Mouse (Mus musculus) heart, adult 18-20 months (tissue): ENCODE measurements around the gene Fat1. TPM values are rescaled to one million over a fixed set of nuclear protein-coding genes. Genes with fewer than 3 reads are reported as not detected.

Experiments
- DNase-seq, 2 experiments: peaks; one replicate each; pipeline ENCODE4 v3.0.0; 2021 to 2022; ENCODE audit warnings: mixed read lengths in 1 of 2
- total RNA-seq, 2 experiments: library from RNA; stranded (reverse); gene quantifications; 2 replicates each; pipeline ENCODE4 v1.2.3; 2021

Gene Fat1
- total RNA-seq, 2 experiments from 2014 or later = 13.8 to 14.1 TPM

DNA sequence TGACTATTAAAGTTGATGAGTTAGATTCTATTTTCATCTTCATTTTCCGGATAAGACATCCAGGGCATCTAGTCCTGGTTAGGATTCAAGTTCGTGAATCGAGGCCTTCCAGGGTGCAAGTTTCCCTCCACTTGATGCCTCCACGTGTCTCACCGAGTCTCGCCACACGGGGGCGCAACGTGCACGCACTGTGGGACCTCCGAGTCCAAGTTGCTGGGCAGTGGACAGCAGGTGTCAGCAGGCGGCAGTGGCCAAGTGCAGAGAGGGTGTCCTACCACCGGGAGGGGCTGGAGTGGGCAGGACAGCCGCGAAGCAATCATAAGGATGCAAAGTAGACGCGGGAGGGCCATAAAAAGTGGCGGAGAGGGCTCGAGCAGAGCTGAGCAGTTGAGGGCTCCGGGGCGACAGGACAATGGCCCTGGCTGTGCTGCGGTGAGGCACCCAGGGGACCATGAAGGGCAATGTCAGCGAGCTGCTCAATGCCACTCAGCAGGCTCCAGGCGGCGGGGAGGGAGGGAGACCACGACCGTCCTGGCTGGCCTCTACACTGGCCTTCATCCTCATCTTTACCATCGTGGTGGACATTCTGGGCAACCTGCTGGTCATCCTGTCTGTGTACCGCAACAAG lies 133.6 kb downstream of the Fat1 start, which contains the start of gene Mtnr1a:
Gene Mtnr1a, plus strand, starts transcription at position 379 of the 628 bp plus-strand sequence.
- DNase-seq = peak; percentile 68 to 93

DNA sequence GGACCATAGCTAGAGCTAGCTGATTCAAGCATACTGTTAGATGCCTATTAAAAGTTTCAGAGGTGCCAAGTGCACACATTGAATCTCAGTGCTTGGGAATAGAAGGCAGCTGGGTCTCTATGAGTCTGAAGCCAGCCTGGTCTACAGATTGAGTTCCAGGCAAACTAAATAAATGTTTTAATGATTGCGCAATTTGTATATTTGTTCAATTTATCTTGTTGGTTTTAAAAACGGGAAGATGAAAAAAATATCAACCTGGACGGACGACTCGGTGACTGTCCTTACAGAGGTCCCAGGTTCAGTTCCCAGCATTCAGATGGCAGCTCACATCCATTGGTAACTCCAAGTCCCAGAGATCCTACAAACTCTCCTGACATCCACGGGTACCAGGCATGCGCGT lies 135.7 kb downstream of the Fat1 start:
- no peak for DNase-seq

- no peak for DNase-seq
These were observed 145.6 kb downstream of the Fat1 start for GRCm38 (mm10) chr8:45080850-45081249.

GRCm38 (mm10) chr8:45093599-45093998 lies 158.4 kb downstream of the Fat1 start:
- DNase-seq = no peak

Other genes with a start within 250 kb of the Fat1 start
- gene Mtnr1a, start 133.7 kb downstream of the Fat1 start, total RNA-seq = not detected